Mouse (Mus musculus) gastrocnemius, postnatal 36 days (tissue): ENCODE data around the gene Armc7. TPM values are rescaled to one million over a fixed set of nuclear protein-coding genes. Genes with fewer than 3 reads are reported as not detected.
"Not testable (repeated sequence)": the region's sequence is repeated elsewhere in the genome, so short reads cannot be mapped to it uniquely, and the experiment has no call there.

Experiments used
- DNase-seq, 2 experiments: peaks; one replicate each; pipeline ENCODE4 v3.0.0; 2022
- intact Hi-C: fragments of 180-260 bp; cut with DNase I; formaldehyde crosslinking; loops from one replicate; pipeline ENCODE4 v1.15.1; 2025
- total RNA-seq, 2 experiments: library from RNA; stranded (reverse); gene quantifications; 2 replicates each; pipeline ENCODE4 v1.2.3; 2021

The Armc7 gene
- total RNA-seq, 2 experiments from 2014 or later: 0.89 to 1.2 TPM

GRCm38 (mm10) chr11:115488551-115489104, 13.2 kb downstream of the Armc7 start:
- intact Hi-C loops: loop anchor here (5.0 kb wide), 2 partner anchors 124 to 229 kb away; partner anchors contain the start of gene Mif4gd

GRCm38 (mm10) chr11:115490441-115491355, 15.2 kb downstream of the Armc7 start:
- no peak for DNase-seq
- intact Hi-C loops: no loop called here

More at GRCm38 (mm10) chr11:115488551-115489104, 13.2 kb downstream of the Armc7 start:
- no peak for DNase-seq

- DNase-seq: peak; percentile 72
- intact Hi-C loops: no loop called here
These were observed 16.1 kb downstream of the Armc7 start, which contains the start of gene Nt5c for GRCm38 (mm10) chr11:115491356-115492083. Nt5c (minus strand) TSS chr11:115491862.

GRCm38 (mm10) chr11:115492387-115492786, 16.9 kb downstream of the Armc7 start:
- DNase-seq: no peak
- intact Hi-C loops: no loop called here

GRCm38 (mm10) chr11:115496559-115496958, 21.1 kb downstream of the Armc7 start:
- DNase-seq, intact Hi-C loops: not testable (repeated sequence)

GRCm38 (mm10) chr11:115502636-115503035, 27.2 kb downstream of the Armc7 start:
- intact Hi-C loops: no loop called here
- no peak for DNase-seq

GRCm38 (mm10) chr11:115506586-115506985, 31.1 kb downstream of the Armc7 start:
- intact Hi-C loops: no loop called here
- no peak for DNase-seq

GRCm38 (mm10) chr11:115508061-115508460, 32.6 kb downstream of the Armc7 start:
- no peak for DNase-seq
- intact Hi-C loops: no loop called here

- peak in 1 of 2 experiments; percentile 14 for DNase-seq
- intact Hi-C loops: no loop called here
These were observed 34.5 kb downstream of the Armc7 start for GRCm38 (mm10) chr11:115509773-115510506.

GRCm38 (mm10) chr11:115510507-115510888, 35.0 kb downstream of the Armc7 start:
- intact Hi-C loops: no loop called here
- DNase-seq: peak in 1 of 2 experiments; percentile 9

- DNase-seq: peak in 1 of 2 experiments; percentile 9
- intact Hi-C loops: no loop called here
These were observed 35.7 kb downstream of the Armc7 start for GRCm38 (mm10) chr11:115511121-115511520.

GRCm38 (mm10) chr11:115512004-115512403, 36.5 kb downstream of the Armc7 start:
- intact Hi-C loops: no loop called here
- DNase-seq: no peak

- intact Hi-C loops: no loop called here
- peak in 1 of 2 experiments; percentile 18 for DNase-seq
These were observed 37.1 kb downstream of the Armc7 start for GRCm38 (mm10) chr11:115512407-115513183.

GRCm38 (mm10) chr11:115513271-115514237, 38.1 kb downstream of the Armc7 start:
- intact Hi-C loops: no loop called here
- DNase-seq: peak in 1 of 2 experiments; percentile 54

GRCm38 (mm10) chr11:115514238-115514663, 38.8 kb downstream of the Armc7 start, which contains the start of gene Jpt1:
Jpt1 (minus strand) TSS chr11:115514387.
- peak; percentile 91 to 93 for DNase-seq
- intact Hi-C loops: no loop called here

- peak in 1 of 2 experiments; percentile 8 for DNase-seq
- intact Hi-C loops: no loop called here
These were observed 39.6 kb downstream of the Armc7 start for GRCm38 (mm10) chr11:115515021-115515420.

- no peak for DNase-seq
- intact Hi-C loops: no loop called here
These were observed 41.5 kb downstream of the Armc7 start for GRCm38 (mm10) chr11:115516942-115517341.

GRCm38 (mm10) chr11:115518693-115519092, 43.2 kb downstream of the Armc7 start:
- DNase-seq: no peak
- intact Hi-C loops: no loop called here
